Mouse (Mus musculus) CH12F3 (cell line): Measurements from ENCODE around the gene Chst4.
"Not testable (repeated sequence)": the region's sequence is repeated elsewhere in the genome, so short reads cannot be mapped to it uniquely, and the experiment has no call there.

ENCODE experiments used
- in situ Hi-C: fragments of 300-500 bp; cut with MboI; formaldehyde crosslinking; loops from 2 replicates; pipeline ENCODE4 v1.14.3; 2020; ENCODE audit warnings: low sequenced_read_pairs

Chst4 gene

DNA sequence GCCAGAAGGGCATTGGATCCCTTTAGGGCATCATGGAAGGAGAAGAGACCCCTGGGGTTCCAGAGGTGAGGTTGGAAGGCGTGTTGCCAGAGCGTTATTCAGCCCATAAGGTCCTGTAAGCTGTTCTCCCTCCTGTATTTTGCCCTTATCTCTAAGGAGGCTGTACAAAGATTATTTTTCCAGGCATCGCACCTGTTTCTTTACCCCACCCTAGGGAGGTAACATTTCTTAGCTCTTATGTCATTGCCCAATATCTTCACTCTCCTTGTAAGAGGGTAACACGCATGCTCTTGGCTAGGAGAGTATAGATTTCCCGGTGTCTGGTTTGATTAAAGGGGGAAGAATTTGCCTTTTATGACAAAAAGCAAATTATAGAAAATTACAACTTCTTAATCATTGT is at the start of gene Chst4:
Chst4 (minus strand) TSS at position 82 of the 400 bp plus-strand sequence.
- in situ Hi-C loops: no loop called here

- in situ Hi-C loops: no loop called here
Observed at GRCm38 (mm10) chr8:110082416-110083105, 43.0 kb upstream of the Chst4 start.

- in situ Hi-C loops: no loop called here
Observed at GRCm38 (mm10) chr8:110079282-110080221, 40.0 kb upstream of the Chst4 start, which contains the start of gene Zfp612. Gene Zfp612 (plus strand): TSS chr8:110079746.

- in situ Hi-C loops: no loop called here
Observed at GRCm38 (mm10) chr8:110074496-110074895, 35.0 kb upstream of the Chst4 start.

GRCm38 (mm10) chr8:110071600-110071999 is 32.1 kb upstream of the Chst4 start:
- in situ Hi-C loops: no loop called here

DNA sequence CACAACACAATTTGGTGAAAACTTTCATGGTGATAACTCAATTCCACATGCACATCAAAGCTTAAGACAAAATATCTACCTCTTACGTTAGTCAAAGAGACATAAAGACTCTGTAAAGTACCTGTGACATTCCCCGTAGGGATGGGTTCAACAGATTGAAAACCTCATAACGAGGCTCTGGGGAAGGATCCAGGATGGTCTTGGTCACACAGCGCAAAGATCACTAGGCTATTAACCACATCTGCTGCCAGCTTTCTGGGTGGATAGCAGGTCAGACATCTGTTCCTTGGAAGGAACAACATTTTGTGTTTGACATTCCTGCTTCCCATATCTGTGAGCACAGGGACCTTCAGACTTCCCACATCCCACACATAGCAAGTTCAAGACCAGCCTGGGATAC is 30.2 kb upstream of the Chst4 start:
- in situ Hi-C loops: no loop called here

GRCm38 (mm10) chr8:110065676-110066075 is 26.1 kb upstream of the Chst4 start:
- in situ Hi-C loops: no loop called here

GRCm38 (mm10) chr8:110064606-110065365 is 25.2 kb upstream of the Chst4 start:
- in situ Hi-C loops: no loop called here

DNA sequence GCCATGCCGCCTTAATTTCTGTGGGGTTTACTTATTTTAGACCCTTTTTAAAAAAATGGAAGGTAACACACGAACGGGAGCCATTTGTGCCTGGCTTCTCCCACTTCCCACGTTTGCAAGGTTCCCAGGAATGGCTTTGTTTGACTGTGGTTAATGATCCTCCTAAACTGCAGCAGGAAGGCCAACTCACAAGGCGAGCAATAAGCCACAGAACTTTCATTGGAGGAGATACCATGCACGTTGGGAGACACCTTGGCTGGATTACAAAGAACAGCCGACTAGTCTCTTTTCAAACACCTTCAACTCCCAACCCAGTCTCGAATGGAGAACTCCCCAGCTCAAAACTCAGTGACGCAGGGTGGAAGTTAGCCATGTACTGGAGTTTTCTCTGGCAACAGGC is 24.6 kb upstream of the Chst4 start:
- in situ Hi-C loops: no loop called here

GRCm38 (mm10) chr8:110058207-110058606 is 18.7 kb upstream of the Chst4 start:
- in situ Hi-C loops: no loop called here

DNA sequence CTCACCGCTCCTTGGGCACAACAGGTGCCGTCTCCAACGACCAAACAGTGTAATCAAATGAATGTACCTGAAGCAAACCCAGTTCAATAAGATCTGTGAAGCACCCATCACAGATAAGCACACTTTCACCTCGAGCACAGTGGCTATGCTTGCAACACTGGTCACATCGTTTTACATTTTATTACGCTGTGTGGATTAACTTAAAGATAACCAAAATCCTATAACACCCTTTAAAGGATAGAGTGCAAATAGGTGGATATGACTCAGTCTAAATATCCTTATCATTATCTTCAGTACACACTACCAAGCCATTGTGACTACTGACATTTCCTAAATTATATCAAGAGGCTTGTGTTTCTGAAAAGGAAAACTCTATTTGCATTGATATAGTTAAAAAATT is 11.7 kb upstream of the Chst4 start:
- in situ Hi-C loops: no loop called here

DNA sequence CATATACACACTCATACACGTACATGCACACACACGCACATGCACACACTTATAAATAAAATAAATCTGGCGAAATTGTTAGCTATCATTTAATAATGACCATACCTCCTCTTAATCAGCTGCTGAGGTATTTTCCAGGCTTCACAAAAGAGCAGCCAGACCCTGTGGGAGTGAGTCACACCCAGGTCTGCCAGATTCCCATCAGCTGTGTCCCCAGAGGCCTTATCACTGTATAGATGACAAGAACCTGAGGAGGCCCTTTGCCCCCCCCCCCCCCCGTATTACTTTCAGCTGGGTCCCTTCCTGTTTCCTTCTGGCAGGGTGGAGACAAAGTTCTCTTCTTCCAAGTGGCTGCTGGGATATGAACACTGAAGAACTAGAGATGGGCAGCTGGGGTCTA is 969 bp upstream of the Chst4 start:
- in situ Hi-C loops: no loop called here

- in situ Hi-C loops: no loop called here
Observed at GRCm38 (mm10) chr8:110039216-110039615, 324 bp downstream of the Chst4 start.

DNA sequence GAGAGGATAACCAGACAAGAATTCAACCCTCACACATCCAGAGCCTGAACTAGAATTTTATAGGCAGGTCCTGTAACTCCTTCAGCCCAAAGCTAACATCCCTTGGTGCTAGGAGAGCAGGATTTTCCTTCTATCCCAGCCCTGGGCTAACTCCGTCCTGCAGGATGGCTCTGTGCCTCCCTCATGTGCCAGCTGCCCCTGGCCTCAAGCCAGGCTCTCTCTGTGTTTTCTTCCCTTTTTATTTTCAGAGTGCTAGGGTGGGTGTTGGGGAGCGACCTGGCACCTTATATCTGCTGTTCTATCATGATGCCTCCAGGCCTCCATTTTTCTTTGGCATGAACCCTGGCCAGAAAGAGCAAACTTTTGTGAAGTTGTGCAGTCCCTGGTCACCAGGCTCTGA is 3.4 kb downstream of the Chst4 start:
- in situ Hi-C loops: no loop called here

GRCm38 (mm10) chr8:110034331-110034730 is 5.2 kb downstream of the Chst4 start:
- in situ Hi-C loops: no loop called here

DNA sequence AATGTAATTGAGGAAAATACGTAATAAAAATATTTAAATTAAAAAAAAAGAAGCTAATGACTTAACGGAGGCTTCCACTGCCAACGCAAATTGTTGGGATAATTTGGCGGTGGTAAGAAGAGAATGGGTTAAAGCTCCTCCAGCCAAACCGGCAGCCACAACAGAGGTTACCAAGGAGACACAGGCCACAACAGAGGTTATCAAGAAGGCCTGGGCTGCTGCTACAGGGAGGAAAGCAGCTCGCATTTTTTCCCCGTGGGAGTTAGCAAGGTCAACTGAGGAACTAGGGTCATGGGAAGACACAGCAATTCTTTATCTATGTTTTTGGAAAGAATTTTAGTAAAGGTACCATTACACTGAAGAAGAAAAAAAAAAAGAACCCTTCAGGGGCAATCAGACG is 5.8 kb downstream of the Chst4 start:
- in situ Hi-C loops: not testable (repeated sequence)

DNA sequence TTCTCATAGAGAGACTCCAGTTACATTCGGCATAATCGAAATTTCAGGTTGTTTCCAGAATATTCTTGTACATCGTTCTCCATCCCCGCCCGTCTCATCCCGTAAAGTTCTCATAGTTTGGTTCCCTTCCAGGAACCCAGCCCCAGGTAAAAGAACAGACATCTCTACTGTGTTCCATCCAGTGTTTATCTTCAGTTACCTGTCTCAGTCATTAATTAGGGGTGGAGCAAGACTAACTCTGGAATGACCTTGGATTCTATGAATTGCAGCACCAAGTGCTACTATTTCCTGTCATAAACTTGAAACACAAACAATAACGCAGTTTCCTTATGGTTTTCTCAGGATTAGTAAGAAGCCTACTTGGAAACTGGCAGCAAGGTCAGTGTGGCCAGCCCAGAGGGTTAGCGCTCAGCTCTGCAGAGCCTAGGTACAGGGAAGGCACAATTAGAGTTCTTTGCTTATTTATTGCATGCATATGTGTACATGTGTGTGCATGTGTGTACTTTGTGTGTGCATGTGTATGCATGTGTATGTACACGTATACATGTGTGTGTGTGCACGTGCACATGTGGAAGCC is 16.7 kb downstream of the Chst4 start:
- in situ Hi-C loops: no loop called here

DNA sequence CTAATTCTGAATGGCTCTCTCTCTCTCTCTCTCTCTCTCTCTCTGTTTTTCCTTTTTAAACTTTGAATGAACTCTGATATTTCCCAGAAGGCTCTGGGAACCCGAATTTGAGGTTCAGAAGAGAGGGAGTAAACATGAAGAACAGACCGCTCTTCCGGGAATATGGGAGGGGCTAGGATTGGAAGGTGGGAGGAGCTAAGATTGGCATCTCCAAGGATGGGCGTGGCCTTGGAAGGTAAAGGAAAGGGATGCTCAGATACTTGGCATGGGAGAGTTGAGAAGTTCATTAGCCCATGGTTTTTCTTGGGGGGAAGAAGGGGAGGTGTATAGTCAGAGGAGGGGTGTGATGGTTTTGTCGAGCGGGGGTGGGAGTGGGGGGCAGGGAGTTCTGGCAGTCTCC is 17.5 kb downstream of the Chst4 start:
- in situ Hi-C loops: no loop called here

GRCm38 (mm10) chr8:110010868-110011267 is 28.7 kb downstream of the Chst4 start:
- in situ Hi-C loops: no loop called here

DNA sequence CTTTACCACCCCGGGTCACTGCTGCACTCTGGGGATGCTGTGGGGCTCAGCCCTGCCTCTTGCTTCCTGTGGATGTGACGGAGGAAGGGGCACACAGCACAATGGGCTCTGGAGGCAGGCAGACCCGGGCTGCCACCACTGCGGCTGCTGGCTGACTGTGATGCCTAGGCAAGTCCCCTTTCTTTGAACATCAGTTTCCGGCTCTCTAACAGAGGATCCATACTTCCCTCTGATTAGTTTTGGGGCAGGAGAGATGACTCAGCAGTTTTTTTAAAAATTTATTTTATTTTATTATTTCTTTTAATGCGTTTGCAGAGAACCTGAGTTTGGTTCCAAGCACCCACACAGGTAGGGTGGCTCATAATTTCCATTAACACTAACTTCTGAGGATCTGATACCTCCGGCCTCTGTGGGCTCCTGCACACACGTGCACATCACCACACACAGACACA is 30.5 kb downstream of the Chst4 start:
- in situ Hi-C loops: no loop called here
